Mouse (Mus musculus) adrenal gland (tissue): ENCODE results near the gene Prss38.

Experiments
- intact Hi-C: fragments of 180-260 bp; cut with DNase I; formaldehyde crosslinking; loops from one replicate; pipeline ENCODE4 v1.15.1; 2025
- long read RNA-seq, 2 experiments: library from polyadenylated mRNA; unstranded; transcript quantifications; one replicate each; pipeline ENCODE4 v2.0.0; 2020; ENCODE audit warnings: borderline replicate concordance in 1 of 2; ENCODE audit not compliant: insufficient replicate concordance in 1 of 2

The Prss38 gene
- long read RNA-seq, experiment 1, partial matches to known transcripts: 0 of 1 reads
- long read RNA-seq, experiment 1, other reads (novel, unspliced or antisense): 1 of 1 reads
- long read RNA-seq, experiment 2: 0 reads

GRCm38 (mm10) chr11:59375475-59375874 lies at the start of gene Prss38:
Gene Prss38, minus strand, starts transcription at chr11:59375657.
- intact Hi-C loops: no loop called here

GRCm38 (mm10) chr11:59423010-59423588 lies 47.6 kb upstream of the Prss38 start:
- intact Hi-C loops: no loop called here

- intact Hi-C loops: no loop called here
These were observed 46.5 kb upstream of the Prss38 start for GRCm38 (mm10) chr11:59421967-59422366.

GRCm38 (mm10) chr11:59421436-59421835 lies 46.0 kb upstream of the Prss38 start:
- intact Hi-C loops: no loop called here

- intact Hi-C loops: no loop called here
These were observed 43.3 kb upstream of the Prss38 start for GRCm38 (mm10) chr11:59418708-59419107.

GRCm38 (mm10) chr11:59412999-59413863 lies 37.8 kb upstream of the Prss38 start:
- intact Hi-C loops: no loop called here

GRCm38 (mm10) chr11:59412058-59412457 lies 36.6 kb upstream of the Prss38 start:
- intact Hi-C loops: no loop called here

GRCm38 (mm10) chr11:59410851-59411250 lies 35.4 kb upstream of the Prss38 start:
- intact Hi-C loops: no loop called here

GRCm38 (mm10) chr11:59405761-59406160 lies 30.3 kb upstream of the Prss38 start:
- intact Hi-C loops: no loop called here

GRCm38 (mm10) chr11:59400876-59401275 lies 25.4 kb upstream of the Prss38 start:
- intact Hi-C loops: no loop called here

GRCm38 (mm10) chr11:59399830-59400229 lies 24.4 kb upstream of the Prss38 start:
- intact Hi-C loops: no loop called here

- intact Hi-C loops: no loop called here
These were observed 22.3 kb upstream of the Prss38 start for GRCm38 (mm10) chr11:59397536-59398371.

GRCm38 (mm10) chr11:59394451-59394850 lies 19.0 kb upstream of the Prss38 start:
- intact Hi-C loops: no loop called here

- intact Hi-C loops: no loop called here
These were observed 18.1 kb upstream of the Prss38 start for GRCm38 (mm10) chr11:59393591-59393990.

- intact Hi-C loops: no loop called here
These were observed 16.8 kb upstream of the Prss38 start for GRCm38 (mm10) chr11:59392300-59392699.

GRCm38 (mm10) chr11:59390470-59390869 lies 15.0 kb upstream of the Prss38 start:
- intact Hi-C loops: no loop called here

- intact Hi-C loops: no loop called here
These were observed 14.2 kb upstream of the Prss38 start for GRCm38 (mm10) chr11:59389617-59390016.

- intact Hi-C loops: no loop called here
These were observed 13.3 kb upstream of the Prss38 start for GRCm38 (mm10) chr11:59388806-59389205.

GRCm38 (mm10) chr11:59387471-59387870 lies 12.0 kb upstream of the Prss38 start:
- intact Hi-C loops: no loop called here

GRCm38 (mm10) chr11:59385123-59385522 lies 9.7 kb upstream of the Prss38 start:
- intact Hi-C loops: no loop called here

- intact Hi-C loops: no loop called here
These were observed 9.0 kb upstream of the Prss38 start for GRCm38 (mm10) chr11:59384441-59384959.
